Mouse (Mus musculus): Measurements from ENCODE around the gene Pcgf6.
"Not testable (repeated sequence)": the region's sequence is repeated elsewhere in the genome, so short reads cannot be mapped to it uniquely, and the experiment has no call there.

Gene Pcgf6

DNA sequence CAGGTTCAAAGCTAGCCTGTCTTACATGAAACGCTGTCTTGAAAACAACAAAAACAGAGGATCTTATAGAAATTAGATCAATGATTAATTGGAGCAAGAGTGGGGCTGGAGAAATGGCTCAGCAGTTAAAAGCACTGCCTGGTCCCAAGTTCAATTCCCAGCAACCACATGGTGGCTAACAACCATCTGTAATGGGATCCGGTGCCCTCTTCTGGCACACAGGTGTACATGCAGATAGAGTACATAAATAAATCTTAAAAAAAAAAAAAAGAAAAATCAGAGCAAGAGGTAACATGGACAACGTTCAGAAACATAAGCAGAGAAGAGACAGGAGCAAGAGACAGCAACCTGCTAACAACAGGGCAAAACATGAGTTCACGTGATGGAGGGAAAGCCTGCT, 24.2 kb downstream of the Pcgf6 start:
- DNase-seq (ENCODE audit: low spot score in 2 of 2), result no peak

DNA sequence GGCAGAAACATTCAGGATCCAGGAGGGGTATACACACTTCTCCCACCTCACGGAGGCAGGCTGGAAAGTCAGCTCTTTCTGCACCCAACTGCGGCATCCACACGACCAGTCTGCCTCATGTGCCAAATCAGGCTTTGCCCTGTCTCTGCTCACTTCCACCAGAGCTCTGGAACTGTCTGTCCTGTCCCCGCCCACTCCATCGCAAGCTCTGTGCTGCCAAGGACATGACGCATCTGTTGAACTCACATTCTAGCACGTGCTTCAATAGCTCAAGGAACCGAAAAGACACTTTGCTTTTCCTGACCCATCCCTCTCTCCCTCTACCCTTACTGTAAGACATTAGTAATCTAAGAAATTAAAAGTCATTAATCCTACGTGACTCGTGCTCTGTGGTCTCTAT, 25.8 kb downstream of the Pcgf6 start:
- DNase-seq (ENCODE audit: low spot score in 2 of 2), result no peak

GRCm38 (mm10) chr19:47023546-47023945, 27.2 kb downstream of the Pcgf6 start:
- no peak for DNase-seq (ENCODE audit: low spot score in 2 of 2)

DNA sequence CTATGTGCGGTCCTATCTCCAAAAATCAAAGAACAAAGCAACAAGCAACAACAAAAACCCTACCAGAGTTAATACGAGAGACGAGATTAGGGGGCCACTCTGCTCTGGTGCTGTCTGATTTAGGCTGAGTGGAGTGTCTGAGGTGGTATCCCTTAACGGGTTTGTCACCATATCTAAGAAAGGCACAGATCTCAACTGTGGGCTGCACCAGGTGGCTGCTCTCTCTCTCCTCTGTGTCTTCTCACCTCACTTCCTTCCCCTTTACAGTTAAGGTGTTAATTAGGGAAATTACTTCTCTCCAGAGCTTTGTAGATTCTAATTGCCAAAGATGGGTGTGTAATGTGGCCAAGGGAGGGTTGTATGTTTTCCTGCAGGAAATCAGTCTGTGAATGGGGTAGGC, 28.0 kb downstream of the Pcgf6 start:
- DNase-seq (ENCODE audit: low spot score in 2 of 2), result no peak

GRCm38 (mm10) chr19:47019326-47019725, 31.4 kb downstream of the Pcgf6 start:
- no peak for DNase-seq (ENCODE audit: low spot score in 2 of 2)

- DNase-seq (ENCODE audit: low spot score in 2 of 2), result no peak
Observed at GRCm38 (mm10) chr19:47018330-47018729, 32.4 kb downstream of the Pcgf6 start.

- no peak for DNase-seq (ENCODE audit: low spot score in 2 of 2)
Observed at GRCm38 (mm10) chr19:47017831-47018230, 32.9 kb downstream of the Pcgf6 start.

GRCm38 (mm10) chr19:47016487-47016886, 34.2 kb downstream of the Pcgf6 start:
- DNase-seq (ENCODE audit: low spot score in 2 of 2), result peak; percentile 67 to 74

- no peak for DNase-seq (ENCODE audit: low spot score in 2 of 2)
Observed at GRCm38 (mm10) chr19:47015965-47016364, 34.7 kb downstream of the Pcgf6 start.

GRCm38 (mm10) chr19:47015396-47015795, 35.3 kb downstream of the Pcgf6 start:
- DNase-seq (ENCODE audit: low spot score in 2 of 2), result peak; percentile 60 to 62

DNA sequence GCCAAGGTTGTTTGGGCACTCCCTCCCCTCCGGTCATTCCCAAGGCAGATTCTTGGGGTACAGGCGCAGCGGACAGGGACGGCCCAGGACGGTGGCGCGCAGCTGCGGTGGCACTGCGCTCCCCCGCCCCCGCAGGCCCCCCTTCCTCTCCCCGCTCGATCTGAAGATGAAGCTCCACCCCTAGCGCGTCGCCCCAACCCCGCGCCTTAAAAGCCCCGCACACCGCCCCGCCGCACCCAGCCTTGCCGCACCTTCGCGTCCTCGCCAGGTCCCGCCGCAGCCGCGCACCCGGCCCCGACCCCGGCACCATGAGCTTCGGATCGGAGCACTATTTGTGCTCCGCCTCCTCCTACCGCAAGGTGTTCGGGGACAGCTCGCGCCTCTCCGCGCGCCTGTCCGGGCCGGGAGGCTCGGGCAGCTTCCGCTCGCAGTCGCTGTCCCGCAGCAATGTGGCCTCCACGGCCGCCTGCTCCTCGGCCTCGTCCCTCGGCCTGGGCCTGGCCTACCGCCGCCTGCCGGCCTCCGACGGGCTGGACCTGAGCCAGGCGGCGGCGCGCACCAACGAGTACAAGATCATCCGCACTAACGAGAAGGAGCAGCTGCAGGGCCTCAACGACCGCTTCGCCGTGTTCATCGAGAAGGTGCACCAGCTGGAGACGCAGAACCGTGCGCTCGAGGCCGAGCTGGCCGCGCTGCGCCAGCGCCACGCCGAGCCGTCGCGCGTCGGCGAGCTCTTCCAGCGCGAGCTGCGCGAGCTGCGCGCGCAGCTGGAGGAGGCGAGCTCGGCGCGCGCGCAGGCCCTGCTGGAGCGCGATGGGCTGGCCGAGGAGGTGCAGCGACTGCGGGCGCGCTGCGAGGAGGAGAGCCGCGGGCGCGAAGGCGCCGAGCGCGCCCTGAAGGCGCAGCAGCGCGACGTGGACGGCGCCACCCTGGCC, 36.0 kb downstream of the Pcgf6 start, which contains the start of the genes Ina and Nt5c2:
Gene Ina, plus strand, starts transcription at position 252 of the 935 bp plus-strand sequence.
Gene Nt5c2, minus strand, starts transcription at position 707 of the 935 bp plus-strand sequence.
- peak; percentile 88 to 90 for DNase-seq (ENCODE audit: low spot score in 2 of 2)

DNA sequence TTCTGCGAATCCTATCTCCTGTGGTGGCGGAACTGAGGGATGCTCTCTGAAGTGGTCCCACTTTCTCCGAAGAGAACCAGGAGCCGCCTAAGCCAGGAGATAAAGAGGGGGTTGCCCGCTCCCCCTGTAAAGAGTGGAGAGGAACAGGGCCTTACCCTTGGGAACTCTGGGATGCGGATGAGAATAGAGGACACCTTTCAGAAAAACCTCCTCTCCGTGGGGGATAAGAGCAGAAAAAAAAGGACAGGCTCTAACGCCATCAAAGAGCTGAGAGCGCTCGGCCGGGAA, 36.6 kb downstream of the Pcgf6 start:
- no peak for DNase-seq (ENCODE audit: low spot score in 2 of 2)

DNA sequence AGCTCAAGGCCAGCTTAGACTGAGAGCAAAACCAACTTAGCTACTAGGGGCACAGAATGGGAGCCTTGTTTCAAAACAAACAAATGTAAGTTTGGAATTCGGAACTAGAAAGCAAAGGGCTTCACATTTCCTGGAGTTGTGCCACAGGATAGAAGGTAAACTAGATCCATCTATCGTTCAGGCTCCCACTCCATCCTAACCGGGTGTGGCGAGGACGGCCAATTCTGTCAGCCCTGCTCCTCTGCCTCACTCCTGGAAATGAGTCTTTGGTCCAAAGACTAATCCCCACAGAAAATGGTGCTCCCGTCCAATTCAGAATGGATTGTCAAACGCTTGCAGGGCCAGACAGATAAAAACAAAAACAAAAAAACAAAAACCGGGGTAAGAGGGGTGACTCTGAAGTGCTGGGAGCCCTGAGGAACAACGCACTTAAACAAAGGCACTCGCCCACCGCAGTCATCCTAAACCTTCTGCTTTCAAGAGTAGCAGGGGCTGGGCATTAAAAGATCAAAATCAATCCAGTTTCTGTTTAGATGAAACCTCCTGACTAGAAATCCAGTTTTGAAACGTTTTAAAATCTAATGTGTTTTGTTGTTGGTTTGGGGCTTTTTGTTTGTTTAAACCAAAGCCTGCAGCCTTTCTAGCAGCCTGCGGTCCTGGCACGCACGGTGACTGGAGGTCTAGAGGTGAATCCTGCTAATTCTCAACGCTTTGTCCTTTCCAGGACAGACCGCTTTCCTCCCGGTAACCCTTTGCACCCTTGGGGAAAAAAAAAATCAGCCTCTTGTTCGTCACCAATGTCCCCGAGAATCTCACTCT, 37.2 kb downstream of the Pcgf6 start:
- no peak for DNase-seq (ENCODE audit: low spot score in 2 of 2)

DNA sequence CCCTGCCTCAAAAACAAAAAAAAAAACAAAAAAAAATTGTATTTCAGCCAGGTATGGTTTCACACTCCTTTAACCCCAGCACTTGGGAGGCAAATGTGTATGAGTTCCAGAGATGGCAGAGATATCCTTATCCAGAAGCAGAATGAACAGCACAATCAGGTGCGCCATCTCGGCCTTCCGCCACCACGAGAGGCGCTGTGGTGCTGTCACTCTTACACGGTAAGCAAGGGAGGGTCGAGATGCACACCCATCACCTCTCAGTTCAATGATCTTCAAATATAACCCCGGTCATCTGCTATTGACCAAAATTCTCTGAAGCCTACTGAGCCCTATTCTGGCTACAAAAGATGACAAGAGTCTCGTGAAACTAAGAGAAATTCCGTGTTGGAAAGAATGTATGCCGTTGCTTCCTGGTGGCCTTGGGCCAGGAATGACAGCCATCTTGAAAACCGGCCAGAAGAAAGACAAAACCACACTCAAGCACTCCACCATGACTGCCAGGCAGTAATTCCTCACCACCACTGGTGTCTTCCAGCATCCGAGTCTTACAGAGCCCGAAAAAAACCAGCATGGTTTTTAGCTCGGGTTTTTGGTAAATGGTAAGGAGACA, 38.1 kb downstream of the Pcgf6 start:
- DNase-seq (ENCODE audit: low spot score in 2 of 2), result no peak

- DNase-seq (ENCODE audit: low spot score in 2 of 2), result no peak
Observed at GRCm38 (mm10) chr19:47009943-47010342, 40.8 kb downstream of the Pcgf6 start.

DNA sequence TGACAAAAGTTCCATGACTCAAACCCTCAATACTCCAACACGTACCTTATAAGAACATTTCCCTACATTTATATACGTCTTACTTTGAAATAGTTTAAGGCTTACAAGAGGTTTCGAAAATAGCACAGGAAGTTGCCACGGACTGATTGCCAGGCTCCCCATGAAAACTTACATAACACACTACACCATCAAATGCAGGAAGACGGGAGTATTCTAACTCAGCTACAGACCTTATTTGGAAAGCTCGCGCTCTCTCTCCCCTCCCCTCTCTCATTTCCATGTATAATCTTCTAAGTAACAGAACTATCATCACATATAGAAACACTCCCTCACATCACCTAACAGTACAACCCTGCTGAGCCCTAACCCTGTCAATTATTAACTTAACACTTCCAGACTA, 41.3 kb downstream of the Pcgf6 start:
- no peak for DNase-seq (ENCODE audit: low spot score in 2 of 2)

DNA sequence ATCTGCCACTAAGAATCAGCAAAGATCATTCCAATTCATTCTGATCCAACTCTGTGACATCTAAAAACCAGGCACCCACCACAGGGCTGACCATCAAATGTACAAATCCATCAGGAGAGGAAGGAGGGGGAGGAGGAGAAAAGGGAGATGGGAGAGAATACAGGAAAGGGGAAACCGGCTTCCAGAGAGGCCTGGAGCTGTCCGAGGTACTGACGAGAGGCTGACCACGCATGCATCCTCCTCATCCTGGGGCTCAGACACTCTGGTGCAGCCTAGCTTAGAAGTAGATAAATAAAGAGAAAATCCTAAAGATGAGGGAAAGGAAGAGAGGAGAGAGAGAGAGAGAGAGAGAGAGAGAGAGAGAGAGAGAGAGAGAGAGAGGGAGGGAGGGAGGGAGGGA, 44.4 kb downstream of the Pcgf6 start:
- no peak for DNase-seq (ENCODE audit: low spot score in 2 of 2)

DNA sequence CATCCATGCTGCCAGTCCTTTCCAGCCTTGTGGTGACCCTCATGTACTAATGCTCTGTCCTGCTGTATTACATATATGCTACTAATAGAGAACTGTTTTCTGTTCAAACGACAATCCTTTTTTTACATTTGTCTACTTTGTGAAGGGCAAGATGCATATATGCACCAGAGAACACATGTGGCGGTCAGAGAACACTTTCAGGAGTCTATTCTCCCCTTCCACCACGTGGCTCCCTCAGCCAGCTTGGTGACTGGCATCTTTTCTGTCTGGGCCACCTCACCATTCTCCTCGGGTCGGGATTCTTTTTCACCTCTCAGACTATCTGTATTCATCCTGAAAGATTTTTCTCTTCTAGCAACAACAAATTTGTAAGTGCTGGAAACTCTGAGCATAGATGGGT, 44.8 kb downstream of the Pcgf6 start:
- no peak for DNase-seq (ENCODE audit: low spot score in 2 of 2)

DNA sequence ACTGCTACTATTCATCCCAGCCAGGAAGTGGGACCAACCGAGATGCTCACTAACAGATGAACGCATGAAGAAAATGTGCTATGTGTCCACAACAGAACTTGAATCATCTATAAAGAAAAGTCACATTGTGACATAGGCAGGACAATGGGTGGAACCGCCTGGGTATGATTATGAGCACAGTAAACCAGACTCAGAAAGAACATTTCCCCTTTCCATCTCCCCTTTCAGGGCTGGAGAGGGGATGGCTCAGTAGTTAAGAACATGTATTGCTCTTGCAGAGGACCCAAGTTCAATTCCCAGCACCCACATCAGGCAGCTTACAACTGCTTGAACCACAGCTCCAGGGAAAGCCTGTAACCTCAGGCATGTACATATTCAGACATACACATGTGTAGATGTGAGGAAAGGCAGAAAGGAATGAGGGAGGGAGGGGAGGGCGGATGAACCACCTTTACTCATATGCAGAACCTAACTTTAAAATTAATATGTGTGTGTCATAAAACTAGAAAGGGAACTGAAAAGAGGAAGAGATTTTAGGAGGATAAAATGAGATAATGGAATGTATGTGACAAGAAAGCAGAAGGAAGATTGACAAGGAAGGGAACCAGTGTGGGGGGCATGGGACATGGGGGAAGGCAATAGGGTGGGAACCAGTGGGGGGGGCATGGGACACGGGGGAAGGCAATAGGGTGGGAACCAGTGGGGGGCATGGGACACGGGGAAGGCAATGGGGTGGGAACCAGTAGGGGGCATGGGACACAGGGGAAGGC, 46.8 kb downstream of the Pcgf6 start:
- DNase-seq (ENCODE audit: low spot score in 2 of 2), result no peak

- DNase-seq (ENCODE audit: low spot score in 2 of 2), result not testable (repeated sequence)
Observed at GRCm38 (mm10) chr19:47000357-47000756, 50.3 kb downstream of the Pcgf6 start.

DNA sequence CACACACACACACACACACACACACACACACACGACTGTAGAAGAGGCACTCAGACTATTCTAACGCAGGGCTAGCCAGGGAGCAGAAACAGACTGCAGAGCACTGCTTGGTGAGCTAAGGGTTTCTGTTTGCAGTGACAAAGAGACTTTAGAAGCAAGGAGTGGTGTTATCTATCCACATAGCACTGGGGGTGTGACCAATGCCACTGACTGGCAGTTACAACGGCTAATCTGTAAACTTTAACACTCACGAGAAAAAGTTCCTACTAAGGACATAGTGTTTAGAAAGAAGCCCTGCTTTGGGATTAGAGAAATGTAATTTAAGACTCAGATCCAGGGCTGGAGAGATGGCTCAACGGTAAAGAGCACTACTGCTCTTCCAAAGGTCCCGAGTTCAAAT, 51.0 kb downstream of the Pcgf6 start:
- no peak for DNase-seq (ENCODE audit: low spot score in 2 of 2)

DNA sequence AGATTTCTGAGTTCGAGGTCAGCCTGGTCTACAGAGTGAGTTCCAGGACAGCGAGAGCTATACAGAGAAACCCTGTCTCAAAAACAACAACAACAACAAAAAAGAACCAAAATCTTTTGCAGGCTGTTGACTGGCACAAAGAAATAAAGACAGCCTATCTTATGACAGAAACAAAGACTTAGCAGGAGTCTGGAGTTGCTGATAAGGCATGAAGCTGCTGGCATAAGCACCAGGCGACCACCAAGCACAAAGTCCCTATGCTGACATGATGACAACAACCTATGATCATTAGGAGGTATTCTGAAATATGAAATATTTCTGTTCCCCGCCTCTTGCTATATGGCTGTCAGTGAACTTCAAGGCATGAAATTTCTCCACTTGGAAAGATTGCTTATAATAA, 51.8 kb downstream of the Pcgf6 start:
- DNase-seq (ENCODE audit: low spot score in 2 of 2), result no peak

Measured in right cerebral cortex, postnatal 10 days (tissue).